Mouse (Mus musculus) MEL (cell line): ENCODE measurements around the gene Pdcd6.
A peak's percentile ranks its signal among the peaks of the same experiment; 100 is the strongest.

Experiments
- CTCF ChIP-seq, 3 experiments: IDR thresholded peaks in 2 of 3; conservative IDR thresholded peaks in 1 of 3; 2 replicates each; pipeline ENCODE4 v1.5.1; 2011 to 2012; ENCODE audit warnings: low read length in 3 of 3, low read depth in 2 of 3, mild to moderate bottlenecking in 2 of 3, improper control_type of control experiment in 1 of 3, inconsistent platforms in 1 of 3, mixed read lengths in 1 of 3, moderate library complexity in 1 of 3; ENCODE audit not compliant: control insufficient read depth in 1 of 3, insufficient read depth in 1 of 3, poor library complexity in 1 of 3, severe bottlenecking in 1 of 3
- E2F4 ChIP-seq: IDR thresholded peaks from 2 replicates; pipeline ENCODE4 v1.6.1; 2011; ENCODE audit warnings: low read depth, low read length, improper control_type of control experiment, borderline replicate concordance
- GABPA ChIP-seq: IDR thresholded peaks from 2 replicates; pipeline ENCODE4 v1.6.1; 2012; ENCODE audit warnings: low read depth, mild to moderate bottlenecking, inconsistent platforms, low read length, improper control_type of control experiment, moderate library complexity
- MAZ ChIP-seq: IDR thresholded peaks from 2 replicates; pipeline ENCODE4 v1.6.1; 2012; ENCODE audit warnings: low read depth, mild to moderate bottlenecking, inconsistent platforms, low read length, improper control_type of control experiment
- MEF2A ChIP-seq: IDR thresholded peaks from 2 replicates; pipeline ENCODE4 v1.6.1; 2014; ENCODE audit warnings: low read depth, mild to moderate bottlenecking, inconsistent platforms, low read length, improper control_type of control experiment; ENCODE audit not compliant: poor library complexity, insufficient replicate concordance, severe bottlenecking; ENCODE audit errors: extremely low read depth
- NRF1 ChIP-seq: IDR thresholded peaks from 2 replicates; pipeline ENCODE4 v1.6.1; 2014; ENCODE audit warnings: low read depth, mild to moderate bottlenecking, inconsistent platforms, low read length, improper control_type of control experiment, moderate library complexity; ENCODE audit not compliant: poor library complexity, insufficient read depth, severe bottlenecking
- TBP ChIP-seq: IDR thresholded peaks from 2 replicates; pipeline ENCODE4 v1.8.0; 2011; ENCODE audit warnings: low read depth, low read length, improper control_type of control experiment
- USF1 ChIP-seq: IDR thresholded peaks from 2 replicates; pipeline ENCODE4 v1.6.1; 2014; ENCODE audit warnings: low read depth, mild to moderate bottlenecking, inconsistent platforms, low read length, improper control_type of control experiment, moderate library complexity
- USF2 ChIP-seq, 2 experiments: IDR thresholded peaks; 2 replicates each; pipeline ENCODE4 v1.6.1; 2011 to 2012; ENCODE audit warnings: improper control_type of control experiment in 2 of 2, low read length in 2 of 2, borderline replicate concordance in 1 of 2, inconsistent platforms in 1 of 2, low read depth in 1 of 2, mild to moderate bottlenecking in 1 of 2; ENCODE audit not compliant: insufficient read depth in 1 of 2

DNA sequence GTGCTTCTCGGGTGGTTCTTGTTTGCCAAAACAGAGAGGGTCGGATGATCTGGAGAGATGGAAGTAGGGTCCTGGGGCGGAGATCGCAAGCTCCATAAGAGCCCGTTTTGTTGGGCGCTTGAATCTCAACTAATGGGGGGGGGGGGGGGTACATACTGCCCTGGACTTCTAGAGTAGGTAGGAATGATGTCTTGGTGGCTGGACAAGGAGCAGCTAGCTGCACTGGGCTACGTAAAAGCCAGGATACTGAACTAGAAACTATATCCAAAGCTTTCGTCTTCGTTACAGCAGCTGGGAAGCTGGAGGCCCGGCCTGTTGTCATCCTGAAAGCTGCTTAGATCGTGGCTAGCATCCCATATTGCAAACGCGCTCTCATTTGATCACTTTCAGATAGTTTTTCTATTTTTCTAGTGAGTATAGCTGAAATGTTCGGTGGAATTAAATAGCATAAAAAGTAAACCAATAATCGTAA, 33.1 kb upstream of the Pdcd6 start:
- no peak for TF ChIP-seq CTCF (IDR thresholded peaks at IDR 0.05 in 2 of 3, conservative IDR thresholded peaks at IDR 0.05 in 1 of 3; ENCODE audit: control insufficient read depth in 1 of 3, insufficient read depth in 1 of 3, low read depth in 2 of 3, low read length in 3 of 3, poor library complexity in 1 of 3, severe bottlenecking in 1 of 3)
- no peak for TF ChIP-seq MEF2A
- no peak for TF ChIP-seq USF2 (IDR thresholded peaks at IDR 0.05; ENCODE audit: borderline replicate concordance in 1 of 2, insufficient read depth in 1 of 2, low read depth in 1 of 2, low read length in 2 of 2)
- TF ChIP-seq NRF1: no peak
- TF ChIP-seq USF1: no peak
- peak; percentile 56; the same call in 1 of the 2 replicates for TF ChIP-seq MAZ
- TF ChIP-seq GABPA: no peak
- TF ChIP-seq E2F4: no peak
- no peak; the same call in 1 of the 2 replicates for TF ChIP-seq TBP
